Mouse (Mus musculus) adipocyte (in vitro differentiated cells): ENCODE data around the gene Atp8a2.
"Not testable (repeated sequence)": the region's sequence is repeated elsewhere in the genome, so short reads cannot be mapped to it uniquely, and the experiment has no call there.

Source experiments
- DNase-seq: peaks from one replicate; pipeline ENCODE4 v3.0.0-alpha.2; 2016; ENCODE audit warnings: low spot score

Atp8a2 gene

GRCm38 (mm10) chr14:59783348-59784341 is 413.3 kb downstream of the Atp8a2 start:
- DNase-seq, result no peak

GRCm38 (mm10) chr14:59780391-59780790 is 416.6 kb downstream of the Atp8a2 start:
- no peak for DNase-seq

- no peak for DNase-seq
Observed at GRCm38 (mm10) chr14:59762227-59762626, 434.8 kb downstream of the Atp8a2 start.

- DNase-seq, result no peak
Observed at GRCm38 (mm10) chr14:59759900-59760493, 437.0 kb downstream of the Atp8a2 start.

- DNase-seq, result no peak
Observed at GRCm38 (mm10) chr14:59759196-59759839, 437.7 kb downstream of the Atp8a2 start.

- no peak for DNase-seq
Observed at GRCm38 (mm10) chr14:59752401-59752800, 444.6 kb downstream of the Atp8a2 start.

GRCm38 (mm10) chr14:59750005-59750404 is 447.0 kb downstream of the Atp8a2 start:
- DNase-seq, result no peak

- no peak for DNase-seq
Observed at GRCm38 (mm10) chr14:59745676-59746075, 451.3 kb downstream of the Atp8a2 start.

- DNase-seq, result no peak
Observed at GRCm38 (mm10) chr14:59741752-59742151, 455.2 kb downstream of the Atp8a2 start.

- DNase-seq, result no peak
Observed at GRCm38 (mm10) chr14:59739446-59739845, 457.5 kb downstream of the Atp8a2 start.

- DNase-seq, result no peak
Observed at GRCm38 (mm10) chr14:59737734-59738294, 459.2 kb downstream of the Atp8a2 start.

GRCm38 (mm10) chr14:59736861-59737700 is 459.9 kb downstream of the Atp8a2 start:
- no peak for DNase-seq

- no peak for DNase-seq
Observed at GRCm38 (mm10) chr14:59730043-59730390, 467.0 kb downstream of the Atp8a2 start.

GRCm38 (mm10) chr14:59729298-59730042 is 467.5 kb downstream of the Atp8a2 start:
- no peak for DNase-seq

GRCm38 (mm10) chr14:59727016-59727415 is 470.0 kb downstream of the Atp8a2 start:
- DNase-seq, result no peak

GRCm38 (mm10) chr14:59723163-59723562 is 473.8 kb downstream of the Atp8a2 start:
- no peak for DNase-seq

- no peak for DNase-seq
Observed at GRCm38 (mm10) chr14:59721957-59722356, 475.0 kb downstream of the Atp8a2 start.

GRCm38 (mm10) chr14:59721356-59721755 is 475.6 kb downstream of the Atp8a2 start:
- DNase-seq, result no peak

- no peak for DNase-seq
Observed at GRCm38 (mm10) chr14:59720386-59720785, 476.6 kb downstream of the Atp8a2 start.

- DNase-seq, result not testable (repeated sequence)
Observed at GRCm38 (mm10) chr14:59716443-59717085, 480.4 kb downstream of the Atp8a2 start.
